Mouse (Mus musculus): Measurements from ENCODE around the gene Prmt2. TPM values are rescaled to one million over a fixed set of nuclear protein-coding genes. Genes with fewer than 3 reads are reported as not detected.

The Prmt2 gene
- polyA plus RNA-seq, 1 experiment from 2014 or later = 97.5 TPM

DNA sequence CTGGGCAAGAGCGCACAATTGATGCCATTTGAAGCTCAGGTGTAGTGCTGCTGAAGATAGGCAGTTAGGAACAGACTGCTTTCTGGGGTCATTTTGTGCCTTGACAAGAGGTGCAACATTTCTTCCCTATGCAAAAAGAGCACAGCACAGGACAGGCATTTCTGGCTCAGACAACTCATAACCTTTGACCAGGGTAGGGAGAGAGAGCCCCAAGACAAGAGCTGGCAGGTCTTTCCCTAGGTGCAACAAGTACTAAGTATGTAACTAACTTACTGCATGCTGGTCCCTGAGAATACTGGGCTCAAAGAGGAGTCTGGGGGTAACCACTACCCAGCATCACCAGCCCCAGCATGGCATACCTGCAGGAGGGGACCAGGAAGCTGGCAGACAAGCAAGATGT, 15.4 kb upstream of the Prmt2 start:
- Histone ChIP-seq H3K27me3 (ENCODE audit: insufficient read depth, poor library complexity, severe bottlenecking) (no peaks in the 10 kb centered on the region), H3K4me1 (replicated peaks) (peaks cover 8% of the 10 kb centered on the region), H3K4me3 (no peak overlapping the region), H3K27ac (no peak overlapping the region), H3K36me3 (no peaks in the 10 kb centered on the region), H3K9me3 (no peaks in the 10 kb centered on the region)
- DNase-seq (ENCODE audit: low spot score) = no peak
- WGBS = 96% methylated on average over 1 of the region's 1 CpGs

DNA sequence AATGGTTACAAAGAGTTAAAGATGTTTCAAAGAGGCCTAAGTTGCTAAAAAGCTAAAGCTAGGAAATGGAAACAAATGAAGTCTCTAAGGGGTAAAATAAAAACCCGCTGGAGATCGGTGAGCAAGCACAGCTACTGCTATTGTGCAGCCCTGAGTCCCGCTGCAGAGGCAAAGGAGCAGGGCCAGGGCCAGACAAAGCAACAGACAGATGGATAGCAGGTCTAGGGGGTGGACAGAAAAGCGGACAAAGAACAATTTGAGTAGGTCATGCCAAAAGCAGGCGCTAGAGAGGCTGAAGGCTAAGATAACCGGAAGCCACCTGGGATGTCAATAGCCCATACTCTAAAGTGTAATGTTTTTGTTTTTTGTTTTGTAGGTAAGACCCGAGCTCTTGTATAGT, 13.2 kb upstream of the Prmt2 start:
- Histone ChIP-seq H3K36me3 (no peaks in the 10 kb centered on the region), H3K4me1 (replicated peaks) (peaks cover 23% of the 10 kb centered on the region), H3K27ac (no peak overlapping the region), H3K4me3 (no peak overlapping the region), H3K27me3 (ENCODE audit: insufficient read depth, poor library complexity, severe bottlenecking) (no peaks in the 10 kb centered on the region), H3K9me3 (no peaks in the 10 kb centered on the region)
- WGBS = 70% methylated on average over 7 of the region's 7 CpGs
- DNase-seq (ENCODE audit: low spot score) = no peak

DNA sequence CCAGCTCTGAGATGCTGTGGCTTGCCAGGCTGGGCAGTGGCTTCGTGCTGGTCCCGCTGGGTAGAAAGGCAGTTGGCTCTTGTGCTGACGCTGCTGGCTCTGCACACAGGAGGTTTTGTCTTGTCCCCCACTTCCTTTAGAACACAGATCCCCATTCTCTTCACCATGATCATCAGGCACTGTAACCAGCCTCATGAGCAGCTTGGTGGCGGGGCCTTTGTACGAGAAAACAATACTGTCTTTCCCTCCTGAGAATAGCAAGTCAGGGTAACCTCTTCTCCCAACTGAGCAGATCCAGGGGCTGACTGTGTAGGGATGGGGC, 10.9 kb upstream of the Prmt2 start:
- H3K27me3 ChIP-seq (ENCODE audit: insufficient read depth, poor library complexity, severe bottlenecking) = no peaks in the 10 kb centered on the region

DNA sequence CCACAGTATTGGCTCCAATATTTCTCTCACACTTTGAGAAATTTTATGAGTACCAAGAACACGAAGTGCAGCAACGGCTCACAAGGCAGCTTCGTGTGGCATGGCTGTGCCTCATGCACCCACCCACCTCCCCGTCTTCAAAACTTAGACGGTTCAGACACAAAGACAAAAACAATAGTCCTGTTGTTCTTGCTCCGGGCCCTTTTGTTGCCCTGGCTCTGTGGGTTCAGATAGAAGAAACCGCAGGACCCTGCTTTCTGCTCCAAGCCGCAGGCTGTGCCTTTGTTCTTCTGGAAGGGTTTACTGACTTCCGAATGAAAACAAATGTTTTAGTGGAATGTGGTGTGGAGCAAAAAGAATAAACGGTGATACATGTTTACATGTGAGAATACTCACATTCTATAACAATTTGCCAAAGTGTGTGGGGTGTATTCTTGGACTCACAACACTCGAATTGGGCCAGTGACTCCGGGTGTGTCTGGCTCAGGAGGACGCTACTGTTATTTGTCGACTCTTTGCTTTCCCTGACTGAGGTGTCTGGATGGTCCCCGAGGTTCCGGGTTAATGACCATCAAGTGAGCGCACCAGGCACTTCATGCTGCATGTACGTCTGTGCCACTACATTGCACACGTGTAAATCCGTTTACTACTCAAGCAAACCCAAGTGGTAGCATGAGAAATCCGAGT, 10.4 kb upstream of the Prmt2 start:
- H3K9me3 ChIP-seq = no peaks in the 10 kb centered on the region
- peaks cover 29% of the 10 kb centered on the region for H3K4me1 ChIP-seq (replicated peaks)
- peak; percentile 44 for DNase-seq (ENCODE audit: low spot score)
- H3K27ac ChIP-seq = peak overlapping the region; percentile 81
- no peak overlapping the region for H3K4me3 ChIP-seq
- 38% methylated on average over 21 of the region's 21 CpGs for WGBS
- no peaks in the 10 kb centered on the region for H3K27me3 ChIP-seq (ENCODE audit: insufficient read depth, poor library complexity, severe bottlenecking)
- H3K36me3 ChIP-seq = no peaks in the 10 kb centered on the region

More for the DNA sequence above, 10.9 kb upstream of the Prmt2 start:
- Histone ChIP-seq H3K4me3 (no peak overlapping the region), H3K36me3 (no peaks in the 10 kb centered on the region), H3K27ac (peak overlapping the region; percentile 81), H3K4me1 (replicated peaks) (peaks cover 29% of the 10 kb centered on the region), H3K9me3 (no peaks in the 10 kb centered on the region)
- WGBS = 64% methylated on average over 5 of the region's 5 CpGs
- DNase-seq (ENCODE audit: low spot score) = no peak

DNA sequence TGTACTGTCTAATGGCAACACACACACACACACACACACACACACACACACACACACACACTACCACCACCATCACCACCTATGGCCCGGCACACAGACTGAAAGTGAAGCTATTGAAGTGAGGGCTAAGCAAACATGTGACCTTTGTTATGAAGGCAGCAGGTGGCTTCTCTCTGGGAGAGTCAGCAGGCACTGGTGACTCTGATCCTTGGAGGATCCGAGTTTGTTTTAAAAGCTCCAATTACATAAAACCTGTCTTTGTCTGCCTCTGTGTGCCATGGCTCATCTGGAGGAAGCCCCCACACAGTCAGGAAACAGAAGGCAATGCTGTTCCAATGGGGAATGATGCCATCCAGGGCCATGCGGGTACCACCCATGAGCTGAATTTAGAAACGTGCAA, 8.9 kb upstream of the Prmt2 start:
- H3K4me3 ChIP-seq = no peak overlapping the region
- no peak for DNase-seq (ENCODE audit: low spot score)
- 52% methylated on average over 4 of the region's 4 CpGs for WGBS

DNA sequence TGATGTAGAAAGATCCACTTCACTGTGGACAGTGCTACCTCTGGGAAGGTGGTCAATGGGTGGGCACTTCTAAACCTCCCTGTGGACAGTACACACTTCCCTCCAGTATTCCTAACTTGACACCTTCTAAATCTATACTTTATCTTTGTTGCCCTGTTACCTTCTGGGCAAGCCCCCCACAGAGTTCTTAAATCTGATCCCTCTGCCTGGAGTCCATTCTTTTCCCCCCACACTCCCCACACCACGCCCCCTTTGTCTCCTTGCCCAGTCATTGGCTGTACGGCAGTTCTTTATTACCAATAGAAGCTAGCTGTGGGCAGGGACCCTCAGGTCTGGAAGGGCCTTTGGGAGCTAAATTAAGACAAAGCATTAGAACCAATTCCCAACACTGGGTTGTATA, 7.4 kb upstream of the Prmt2 start:
- Histone ChIP-seq H3K36me3 (no peaks in the 10 kb centered on the region), H3K9me3 (no peaks in the 10 kb centered on the region), H3K4me1 (replicated peaks) (peaks cover 36% of the 10 kb centered on the region), H3K27me3 (ENCODE audit: insufficient read depth, poor library complexity, severe bottlenecking) (no peaks in the 10 kb centered on the region), H3K27ac (no peak overlapping the region), H3K4me3 (no peak overlapping the region)
- 82% methylated on average over 2 of the region's 2 CpGs for WGBS
- DNase-seq (ENCODE audit: low spot score) = no peak

More for the DNA sequence above, 8.9 kb upstream of the Prmt2 start:
- no peaks in the 10 kb centered on the region for H3K9me3 ChIP-seq
- H3K27me3 ChIP-seq (ENCODE audit: insufficient read depth, poor library complexity, severe bottlenecking) = no peaks in the 10 kb centered on the region
- no peaks in the 10 kb centered on the region for H3K36me3 ChIP-seq
- H3K27ac ChIP-seq = peak overlapping the region; percentile 59
- peaks cover 29% of the 10 kb centered on the region for H3K4me1 ChIP-seq (replicated peaks)

DNA sequence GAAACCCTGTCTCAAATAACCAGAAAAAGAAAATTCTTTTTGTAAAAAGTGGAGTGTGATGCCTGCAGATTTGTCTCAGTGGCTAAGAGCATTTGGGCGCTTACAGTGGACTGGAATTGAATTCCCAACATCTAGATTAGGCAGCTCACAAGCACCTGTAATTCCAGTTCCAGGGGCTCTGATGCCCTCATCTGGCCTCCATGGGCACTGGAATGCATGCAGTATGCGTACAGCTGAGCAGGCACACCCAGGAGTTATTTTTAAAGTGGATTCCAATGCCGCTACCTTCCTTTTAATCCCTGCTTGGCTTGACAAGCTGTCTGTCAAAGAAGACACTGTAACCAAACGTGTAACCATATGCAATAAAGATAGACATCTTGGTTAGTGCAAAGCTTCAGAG, 1.7 kb upstream of the Prmt2 start:
- H3K27ac ChIP-seq = no peak overlapping the region
- 75% methylated on average over 4 of the region's 4 CpGs for WGBS
- H3K4me1 ChIP-seq (replicated peaks) = peaks cover 31% of the 10 kb centered on the region
- H3K9me3 ChIP-seq = no peaks in the 10 kb centered on the region
- H3K36me3 ChIP-seq = peaks cover 5% of the 10 kb centered on the region; the same call in 1 of the 2 replicates
- no peak overlapping the region for H3K4me3 ChIP-seq
- DNase-seq (ENCODE audit: low spot score) = no peak
- 0 out of 2 replicates have a peak, but pooled peaks cover 4% of the 10 kb centered on the region for H3K27me3 ChIP-seq (ENCODE audit: insufficient read depth, poor library complexity, severe bottlenecking)

DNA sequence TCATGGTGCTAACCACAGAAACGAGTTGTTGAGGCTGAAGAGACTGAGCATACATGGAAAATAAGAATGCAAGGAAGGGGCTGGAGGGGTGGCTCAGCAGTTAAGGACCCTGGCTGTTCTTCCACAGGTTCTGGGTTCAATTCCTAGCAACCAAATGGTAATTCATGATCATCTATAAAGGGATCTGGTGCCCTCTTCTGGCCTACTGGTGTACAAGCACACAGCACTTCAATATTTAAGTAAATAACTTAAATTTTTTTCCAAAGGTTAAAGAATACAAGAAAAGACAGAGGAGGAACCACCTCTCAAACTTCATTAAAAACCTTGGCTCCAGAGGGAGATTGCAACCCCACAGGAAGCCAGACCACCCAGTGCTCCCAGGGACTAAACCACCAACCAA, 8.0 kb downstream of the Prmt2 start:
- Histone ChIP-seq H3K4me1 (replicated peaks) (no peaks in the 10 kb centered on the region), H3K9me3 (no peaks in the 10 kb centered on the region), H3K4me3 (no peak overlapping the region), H3K27ac (no peak overlapping the region), H3K27me3 (ENCODE audit: insufficient read depth, poor library complexity, severe bottlenecking) (no peaks in the 10 kb centered on the region), H3K36me3 (peaks cover 18% of the 10 kb centered on the region)
- 74% methylated on average over 1 of the region's 1 CpGs for whole genome bisulfite sequencing
- no peak for DNase-seq (ENCODE audit: low spot score)

DNA sequence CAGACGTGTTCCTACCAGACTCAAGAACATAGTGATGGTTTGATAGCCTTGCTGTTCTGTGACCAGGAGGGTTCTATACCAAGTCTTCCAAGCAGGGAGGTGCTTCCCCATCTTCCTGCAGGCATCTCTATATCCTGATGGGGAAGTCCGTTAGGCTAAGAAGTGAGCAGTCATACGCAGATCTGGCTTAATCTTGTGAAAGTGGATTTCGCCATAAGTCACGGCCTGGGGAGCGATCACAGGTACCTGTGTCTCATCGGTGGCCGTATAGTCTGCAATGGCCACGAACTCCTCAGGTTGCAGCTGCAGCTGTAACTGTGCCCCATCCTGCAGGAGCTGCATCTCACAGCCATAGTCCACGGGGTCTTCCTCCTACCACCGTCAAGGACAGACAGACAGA, 11.7 kb downstream of the Prmt2 start:
- WGBS = 97% methylated on average over 11 of the region's 11 CpGs
- peaks cover 54% of the 10 kb centered on the region for H3K36me3 ChIP-seq
- no peaks in the 10 kb centered on the region for H3K4me1 ChIP-seq (replicated peaks)
- no peak overlapping the region for H3K4me3 ChIP-seq
- no peaks in the 10 kb centered on the region for H3K9me3 ChIP-seq
- H3K27ac ChIP-seq = no peak overlapping the region
- DNase-seq (ENCODE audit: low spot score) = no peak
- no peaks in the 10 kb centered on the region for H3K27me3 ChIP-seq (ENCODE audit: insufficient read depth, poor library complexity, severe bottlenecking)

DNA sequence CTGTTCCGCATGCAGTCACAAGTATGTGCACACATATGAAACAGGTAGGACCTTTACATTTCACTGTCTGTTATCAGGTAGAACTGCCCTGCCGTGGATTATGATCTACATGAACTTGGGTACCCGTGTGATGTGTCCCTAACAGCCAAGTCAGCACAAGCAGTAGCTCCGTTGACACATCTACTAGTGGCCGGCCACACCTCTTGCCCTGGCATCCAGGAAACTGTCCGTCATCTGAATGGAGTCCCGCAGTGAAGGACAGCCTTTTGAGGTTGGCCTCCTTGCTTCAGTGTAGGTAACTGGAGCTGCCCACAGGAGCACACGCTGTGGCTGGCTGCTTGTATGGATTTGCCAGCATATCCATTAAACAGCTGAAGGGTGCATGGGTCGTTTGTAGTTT, 19.4 kb downstream of the Prmt2 start:
- no peak overlapping the region for H3K27ac ChIP-seq
- H3K27me3 ChIP-seq (ENCODE audit: insufficient read depth, poor library complexity, severe bottlenecking) = no peaks in the 10 kb centered on the region
- H3K9me3 ChIP-seq = peaks cover 20% of the 10 kb centered on the region
- no peaks in the 10 kb centered on the region for H3K4me1 ChIP-seq (replicated peaks)
- H3K4me3 ChIP-seq = no peak overlapping the region
- peaks cover 100% of the 10 kb centered on the region for H3K36me3 ChIP-seq
- no peak for DNase-seq (ENCODE audit: low spot score)
- WGBS = 83% methylated on average over 9 of the region's 9 CpGs

DNA sequence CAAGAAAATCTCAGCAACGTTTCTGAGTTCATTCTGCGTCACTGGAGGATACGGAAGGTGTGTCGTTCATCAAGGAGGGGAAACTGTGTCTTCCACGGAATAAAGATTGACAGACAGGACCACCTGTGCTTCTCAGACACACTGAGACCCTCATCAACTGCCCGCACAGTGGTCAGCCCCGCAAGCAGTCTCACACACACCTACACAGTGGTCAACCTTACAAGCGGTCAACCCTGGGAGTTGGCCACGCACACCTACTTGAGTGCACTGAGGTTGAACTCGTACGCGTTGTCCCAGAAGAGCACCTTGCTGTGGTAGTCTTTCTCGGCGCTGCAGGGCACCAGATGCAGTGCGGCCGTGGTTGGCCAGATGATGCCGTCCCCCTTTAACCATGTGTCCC, 20.6 kb downstream of the Prmt2 start:
- DNase-seq (ENCODE audit: low spot score) = no peak
- no peak overlapping the region for H3K4me3 ChIP-seq
- H3K9me3 ChIP-seq = peaks cover 20% of the 10 kb centered on the region
- no peaks in the 10 kb centered on the region for H3K27me3 ChIP-seq (ENCODE audit: insufficient read depth, poor library complexity, severe bottlenecking)
- H3K4me1 ChIP-seq (replicated peaks) = no peaks in the 10 kb centered on the region
- H3K27ac ChIP-seq = no peak overlapping the region
- peaks cover 100% of the 10 kb centered on the region for H3K36me3 ChIP-seq
- WGBS = 95% methylated on average over 17 of the region's 17 CpGs

DNA sequence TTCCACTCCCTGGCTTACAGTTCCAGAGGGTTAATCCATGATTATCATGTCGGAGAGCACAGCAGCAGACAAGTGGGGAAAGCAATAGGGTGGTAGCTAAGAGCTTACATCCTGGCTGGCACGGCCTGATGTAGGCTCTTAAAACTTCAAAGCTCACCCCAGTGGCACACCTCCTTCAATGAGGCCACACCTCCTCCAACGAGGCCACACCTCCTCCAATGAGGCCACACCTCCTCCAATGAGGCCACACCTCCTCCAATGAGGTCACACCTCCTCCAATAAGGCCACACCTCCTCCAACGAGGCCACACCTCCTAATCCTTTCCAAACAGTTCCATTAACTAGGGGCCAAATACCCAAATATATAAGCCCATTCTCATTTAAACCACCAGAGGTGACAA, 23.5 kb downstream of the Prmt2 start:
- H3K4me1 ChIP-seq (replicated peaks) = no peaks in the 10 kb centered on the region
- no peaks in the 10 kb centered on the region for H3K27me3 ChIP-seq (ENCODE audit: insufficient read depth, poor library complexity, severe bottlenecking)
- peaks cover 20% of the 10 kb centered on the region for H3K9me3 ChIP-seq
- no peak overlapping the region for H3K4me3 ChIP-seq
- no peak overlapping the region for H3K27ac ChIP-seq
- WGBS = 90% methylated on average over 4 of the region's 4 CpGs
- no peak for DNase-seq (ENCODE audit: low spot score)
- peaks cover 97% of the 10 kb centered on the region for H3K36me3 ChIP-seq

DNA sequence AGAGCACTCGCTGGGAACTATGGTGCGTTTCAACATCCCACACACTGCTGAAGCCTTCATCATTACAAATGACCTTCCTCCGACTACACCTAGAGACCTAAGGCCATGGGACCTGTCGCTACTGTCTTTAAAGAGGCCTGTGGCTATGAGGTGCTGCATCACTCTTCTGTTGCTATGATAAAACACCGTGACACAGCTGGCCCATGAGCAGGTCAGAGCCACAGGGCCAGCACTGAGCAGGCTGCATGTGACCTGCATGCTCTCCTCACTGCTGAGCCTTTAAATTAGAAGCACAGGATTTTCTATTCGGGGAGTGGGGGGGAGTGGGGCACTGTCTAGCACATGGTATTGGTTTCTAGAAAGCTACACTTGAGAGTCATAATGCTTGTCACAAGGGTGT, 25.5 kb downstream of the Prmt2 start:
- Histone ChIP-seq H3K27me3 (ENCODE audit: insufficient read depth, poor library complexity, severe bottlenecking) (no peaks in the 10 kb centered on the region), H3K9me3 (peaks cover 20% of the 10 kb centered on the region), H3K36me3 (peaks cover 96% of the 10 kb centered on the region), H3K4me1 (replicated peaks) (no peaks in the 10 kb centered on the region), H3K27ac (no peak overlapping the region), H3K4me3 (no peak overlapping the region)
- WGBS = 95% methylated on average over 6 of the region's 6 CpGs
- no peak for DNase-seq (ENCODE audit: low spot score)

DNA sequence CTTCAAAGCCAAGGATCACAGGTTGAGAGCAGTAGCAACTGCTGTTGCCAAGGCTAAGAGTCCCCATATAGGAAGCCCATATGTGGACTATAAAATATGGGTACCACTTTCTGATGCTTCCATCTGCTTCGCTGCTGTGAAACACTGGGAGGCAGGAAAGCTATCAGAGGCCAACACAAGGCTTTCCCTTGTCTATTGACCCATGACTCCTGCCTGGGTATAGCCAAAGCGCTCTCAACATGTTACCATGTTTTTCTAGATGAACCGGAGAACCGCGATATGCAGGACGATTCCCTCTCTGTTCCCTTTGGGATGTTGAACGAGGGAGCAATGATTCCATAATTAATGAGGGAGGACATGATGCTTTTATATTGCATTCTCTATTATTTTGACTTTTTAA, 26.9 kb downstream of the Prmt2 start:
- H3K9me3 ChIP-seq = peaks cover 20% of the 10 kb centered on the region
- H3K4me1 ChIP-seq (replicated peaks) = no peaks in the 10 kb centered on the region
- no peak overlapping the region for H3K4me3 ChIP-seq
- WGBS = 95% methylated on average over 7 of the region's 7 CpGs
- H3K27me3 ChIP-seq (ENCODE audit: insufficient read depth, poor library complexity, severe bottlenecking) = no peaks in the 10 kb centered on the region
- DNase-seq (ENCODE audit: low spot score) = no peak
- H3K27ac ChIP-seq = no peak overlapping the region
- H3K36me3 ChIP-seq = peaks cover 95% of the 10 kb centered on the region

All from hindbrain, embryonic 10.5 days (tissue).